Mouse (Mus musculus): Measurements from ENCODE around the gene Cfl1.

Gene Cfl1

DNA sequence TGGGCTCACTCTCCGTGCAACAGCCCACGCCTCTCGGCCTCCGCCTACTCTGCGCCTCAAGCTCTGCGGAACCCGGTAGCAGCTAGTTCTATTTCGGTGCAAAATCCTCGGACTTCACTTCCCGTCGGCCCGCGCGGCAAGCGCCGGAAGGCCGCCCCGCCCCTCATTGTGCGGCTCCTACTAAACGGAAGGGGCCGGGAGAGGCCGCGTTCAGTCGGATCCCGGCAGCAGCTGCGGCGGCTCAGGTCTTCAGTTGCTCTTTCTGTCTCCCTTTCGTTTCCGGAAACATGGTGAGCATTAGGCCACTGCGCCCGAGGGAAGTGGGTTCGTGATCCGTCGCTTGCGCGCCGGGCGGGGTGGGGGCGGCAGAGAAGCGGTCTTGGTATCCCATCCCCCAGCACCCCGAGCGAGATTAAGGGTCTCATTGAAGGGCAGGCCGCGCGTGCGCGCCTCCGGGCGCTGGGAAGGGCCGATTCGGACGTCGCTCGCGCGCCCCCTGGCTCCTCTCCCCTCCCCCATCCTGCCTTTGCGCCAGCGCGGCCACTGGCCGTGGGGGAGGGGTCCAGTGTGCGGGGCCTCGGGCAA, at the start of gene Cfl1:
TSS of gene Cfl1 (plus strand) at position 143 of the 585 bp plus-strand sequence.
- DNase-seq, result peak; percentile 94

DNA sequence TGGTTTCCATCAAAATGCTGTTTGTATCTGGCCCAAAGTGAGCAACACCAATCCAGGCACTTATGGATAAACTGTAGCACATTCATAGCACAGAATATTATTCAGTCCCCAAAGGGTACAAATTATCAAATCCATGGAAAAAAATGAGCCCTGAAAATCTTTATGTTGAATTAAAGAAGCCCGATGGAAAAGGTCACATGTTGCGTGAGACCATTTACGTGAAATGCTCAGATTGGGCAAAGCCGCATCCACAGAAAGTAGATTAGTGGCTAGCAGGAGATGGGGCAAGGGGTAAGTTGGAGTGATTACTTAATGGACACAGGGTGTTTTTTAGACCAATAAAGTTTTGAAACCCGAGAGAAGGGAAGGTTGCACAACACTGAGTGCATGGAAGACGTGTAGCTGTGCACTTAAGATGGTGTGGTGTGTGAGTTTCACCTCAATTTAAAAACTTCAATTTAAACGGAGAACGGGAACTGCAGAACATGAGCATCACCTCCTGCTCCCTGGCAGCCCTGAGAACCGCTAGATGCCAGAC, 45.8 kb upstream of the Cfl1 start:
- no peak for DNase-seq

DNA sequence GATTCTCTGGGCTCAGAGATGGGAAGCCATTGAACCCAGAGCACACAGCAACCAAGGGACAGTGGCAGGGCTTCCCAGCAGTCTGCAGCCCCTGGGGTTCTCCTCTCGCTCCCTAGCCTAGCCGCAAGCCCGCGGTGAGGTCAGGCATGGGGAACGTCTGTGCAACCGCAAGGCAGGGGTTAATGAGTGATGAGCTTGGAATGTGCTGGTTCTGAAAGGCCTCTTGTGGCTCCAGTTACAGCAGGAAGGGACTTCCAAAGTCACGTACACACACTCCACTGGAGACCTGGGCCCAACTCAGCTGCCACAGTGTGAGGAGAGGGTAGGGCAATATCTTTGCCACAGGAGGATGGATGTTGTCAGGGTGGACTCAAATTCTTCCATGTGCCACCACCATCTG, 45.3 kb upstream of the Cfl1 start:
- DNase-seq, result no peak

DNA sequence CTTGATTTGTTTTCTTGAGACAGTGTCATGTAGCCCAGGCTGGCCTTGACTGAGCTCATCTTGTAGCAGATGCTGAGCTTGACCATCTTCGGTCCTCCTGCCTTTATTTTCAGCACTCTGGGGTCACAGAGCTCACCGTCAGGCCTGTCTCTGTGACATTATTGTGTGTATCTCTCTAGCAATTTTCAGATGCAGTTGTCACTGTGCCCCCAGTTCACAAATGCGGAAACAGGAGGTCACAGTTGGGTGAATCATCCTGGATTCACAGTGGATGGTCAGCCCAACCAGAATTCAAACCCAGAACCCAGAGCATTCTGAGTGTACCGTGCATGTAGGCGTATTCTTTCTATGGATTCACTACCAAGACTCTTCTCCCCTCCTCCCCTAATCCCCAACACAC, 44.5 kb upstream of the Cfl1 start:
- no peak for DNase-seq

DNA sequence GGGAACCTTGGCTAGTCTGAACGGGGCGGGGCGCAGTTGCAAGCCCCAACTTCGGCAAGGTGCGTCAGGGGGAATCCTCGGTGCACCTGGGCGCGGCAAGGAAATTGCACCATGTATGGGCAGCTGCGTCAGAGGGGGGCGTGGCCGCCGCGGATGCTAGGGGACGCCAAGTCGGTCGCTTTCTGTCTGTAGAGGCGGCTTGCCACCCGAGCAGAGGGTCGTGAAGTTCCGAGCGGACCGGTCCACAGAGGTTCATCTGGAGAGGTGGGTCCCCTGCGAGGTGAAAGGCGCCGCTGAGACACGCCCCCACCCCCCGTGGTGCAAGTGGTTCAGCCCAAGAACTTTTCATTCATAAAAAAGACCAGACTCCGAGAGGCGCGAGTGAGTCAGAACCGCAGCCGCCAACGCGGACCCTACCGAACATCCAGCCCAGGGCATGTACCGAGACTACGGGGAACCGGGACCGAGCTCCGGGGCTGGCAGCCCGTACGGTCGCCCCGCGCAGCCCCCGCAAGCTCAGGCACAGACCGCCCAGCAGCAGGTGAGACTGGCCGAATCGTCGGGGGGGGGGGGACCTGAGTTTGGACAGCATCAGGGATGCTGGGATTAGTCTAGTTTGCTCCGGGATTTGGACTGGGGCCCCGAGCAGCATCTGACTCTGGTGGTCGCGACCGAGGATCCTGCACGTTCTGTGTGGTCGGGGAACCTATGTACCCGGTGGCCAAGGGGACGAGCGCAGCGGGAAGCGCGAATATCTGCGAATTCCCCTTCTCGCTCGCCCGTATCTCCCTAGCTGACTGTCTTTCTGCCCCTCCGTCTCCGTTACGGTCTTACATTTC, 42.5 kb upstream of the Cfl1 start, which contains the start of gene Fosl1:
TSS of gene Fosl1 (plus strand) at position 33 of the 839 bp plus-strand sequence.
- DNase-seq, result no peak

DNA sequence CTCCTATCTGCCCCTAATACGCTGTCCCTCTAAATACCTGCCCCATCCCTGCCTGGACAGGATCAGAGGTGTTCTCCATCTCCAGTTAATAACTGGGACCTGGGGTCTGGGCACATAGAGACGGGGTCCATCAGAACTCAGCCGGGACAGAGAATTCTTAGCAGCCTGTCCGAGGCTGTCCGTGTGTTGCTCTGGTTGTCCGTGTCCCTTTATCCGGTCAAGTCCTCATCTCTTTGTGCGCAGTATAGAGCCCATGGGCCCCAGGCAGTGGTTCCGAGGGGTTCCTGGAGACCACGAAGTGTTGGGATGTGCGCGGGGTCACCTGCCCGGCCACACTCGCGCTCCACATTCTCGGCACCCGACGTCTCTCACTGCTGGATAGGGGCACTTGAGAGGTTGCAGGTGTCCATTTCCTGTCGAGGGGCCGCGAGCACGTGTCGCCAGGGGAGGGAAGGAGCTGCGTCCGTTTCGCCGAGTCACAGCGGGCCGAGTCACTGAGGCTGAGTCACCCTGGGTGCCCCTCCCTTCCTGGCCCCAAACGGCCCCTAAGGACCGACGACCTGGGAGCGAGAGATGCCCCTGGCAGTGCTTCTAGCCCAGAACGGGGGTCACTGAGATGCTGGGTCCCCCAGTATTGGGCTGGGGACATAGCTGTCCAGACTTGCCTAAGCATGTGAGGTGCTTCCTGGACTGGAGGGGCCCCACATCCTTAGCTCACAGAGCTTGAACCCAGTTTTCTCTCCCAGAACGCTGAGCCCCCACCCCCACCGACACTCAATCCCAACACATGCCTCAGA, 41.7 kb upstream of the Cfl1 start:
- no peak for DNase-seq

DNA sequence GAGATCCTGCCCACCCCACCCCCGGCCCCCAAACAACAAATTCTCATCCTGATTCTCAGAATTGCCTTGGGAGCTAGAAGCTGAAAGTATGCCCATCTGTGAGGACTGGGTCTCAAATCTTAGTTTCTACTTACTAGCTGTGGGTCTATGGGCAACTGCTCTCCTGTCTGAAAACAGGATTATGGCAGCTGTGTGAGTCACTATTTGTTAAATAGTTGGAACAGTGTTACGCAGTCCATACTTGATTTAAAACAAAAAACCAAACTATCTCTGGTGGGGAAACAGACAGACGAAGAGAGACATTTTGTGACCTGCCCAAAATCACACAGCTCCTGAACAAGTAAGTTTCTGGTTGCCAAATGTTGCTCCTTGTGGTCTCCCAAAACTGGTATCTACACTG, 40.6 kb upstream of the Cfl1 start:
- DNase-seq, result no peak

DNA sequence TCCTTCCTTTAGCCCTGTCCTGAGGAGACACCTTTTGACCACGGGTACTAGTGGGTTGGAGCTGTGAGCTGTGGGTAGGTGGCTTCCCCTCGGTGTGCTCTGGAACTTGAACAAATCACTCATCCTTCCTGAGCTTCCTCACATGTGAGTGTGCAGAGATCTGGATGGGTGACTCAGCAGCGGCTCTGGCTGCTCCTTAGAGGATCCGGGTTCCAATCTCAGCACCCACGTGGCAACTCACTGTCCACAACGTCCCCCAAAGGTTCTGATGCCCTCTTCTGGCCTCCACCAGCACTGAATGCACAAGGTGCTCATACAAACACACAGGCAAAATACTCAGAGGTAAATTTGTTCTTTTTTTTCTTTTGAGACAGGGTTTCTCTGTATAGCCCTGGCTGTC, 38.5 kb upstream of the Cfl1 start:
- DNase-seq, result no peak

DNA sequence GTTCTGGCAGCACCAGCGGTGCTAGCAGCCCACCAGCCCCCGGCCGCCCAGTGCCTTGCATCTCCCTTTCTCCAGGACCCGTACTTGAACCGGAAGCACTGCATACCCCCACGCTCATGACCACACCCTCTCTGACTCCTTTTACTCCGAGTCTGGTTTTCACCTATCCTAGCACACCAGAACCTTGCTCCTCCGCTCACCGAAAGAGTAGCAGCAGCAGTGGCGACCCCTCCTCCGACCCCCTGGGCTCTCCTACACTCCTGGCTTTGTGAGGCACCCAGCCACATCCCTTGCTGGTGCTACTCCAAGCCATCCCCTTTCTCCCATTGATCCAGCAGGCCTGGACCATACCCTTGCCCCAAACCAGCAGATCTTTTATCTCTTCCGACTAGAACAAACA, 35.2 kb upstream of the Cfl1 start:
- peak; percentile 48 for DNase-seq

DNA sequence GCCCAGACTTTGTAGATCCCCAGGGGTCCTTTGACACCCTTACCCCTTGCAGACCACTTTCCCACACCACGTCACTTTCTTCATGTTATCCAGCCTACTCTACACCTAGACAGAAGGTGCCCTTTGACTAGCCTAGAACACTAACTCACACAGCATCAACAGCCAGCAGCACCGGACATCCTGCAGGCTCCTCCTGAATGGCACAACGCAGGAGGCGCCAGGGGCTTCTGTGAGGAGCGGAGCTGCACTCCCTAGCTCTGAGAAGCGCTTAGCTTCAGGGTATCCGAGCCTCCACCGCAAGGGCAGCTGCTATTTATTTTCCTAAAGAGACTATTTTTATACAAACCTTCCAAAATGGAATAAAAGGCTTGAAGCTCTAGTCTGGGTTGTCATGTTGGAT, 34.7 kb upstream of the Cfl1 start:
- DNase-seq, result no peak

DNA sequence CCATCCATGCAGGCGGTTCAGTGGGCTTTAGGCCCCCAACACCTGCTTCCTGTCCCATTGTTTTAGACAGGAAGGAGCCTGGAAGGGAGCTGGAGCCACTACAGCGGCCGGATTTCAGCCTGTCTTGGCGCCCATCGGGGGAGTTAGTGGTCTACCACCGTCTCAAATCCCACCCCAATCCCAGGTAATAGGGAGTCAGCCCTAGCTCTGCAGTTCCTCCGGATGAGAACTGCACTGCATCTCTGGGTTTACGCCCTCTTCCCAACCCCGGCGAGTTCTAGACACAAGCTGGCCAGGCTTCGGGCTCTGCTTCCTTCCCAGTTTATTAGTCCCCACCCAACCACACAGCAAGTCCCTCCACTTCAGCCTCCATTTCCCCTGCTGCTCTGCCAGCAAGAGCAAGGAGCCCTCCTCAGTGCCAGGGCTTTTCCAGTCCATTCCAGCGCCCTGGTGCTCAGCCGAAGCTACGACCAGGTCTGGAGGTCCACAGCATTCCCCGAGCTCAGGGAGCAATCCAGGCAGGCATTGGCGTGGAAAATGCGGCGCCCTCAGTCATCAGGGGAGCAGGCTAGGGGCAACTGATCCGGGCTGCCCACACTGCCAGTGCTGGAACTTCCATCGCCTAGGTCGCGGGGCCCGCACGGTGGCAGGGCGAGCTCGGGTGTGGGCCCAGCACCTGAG, 33.9 kb upstream of the Cfl1 start:
- no peak for DNase-seq

DNA sequence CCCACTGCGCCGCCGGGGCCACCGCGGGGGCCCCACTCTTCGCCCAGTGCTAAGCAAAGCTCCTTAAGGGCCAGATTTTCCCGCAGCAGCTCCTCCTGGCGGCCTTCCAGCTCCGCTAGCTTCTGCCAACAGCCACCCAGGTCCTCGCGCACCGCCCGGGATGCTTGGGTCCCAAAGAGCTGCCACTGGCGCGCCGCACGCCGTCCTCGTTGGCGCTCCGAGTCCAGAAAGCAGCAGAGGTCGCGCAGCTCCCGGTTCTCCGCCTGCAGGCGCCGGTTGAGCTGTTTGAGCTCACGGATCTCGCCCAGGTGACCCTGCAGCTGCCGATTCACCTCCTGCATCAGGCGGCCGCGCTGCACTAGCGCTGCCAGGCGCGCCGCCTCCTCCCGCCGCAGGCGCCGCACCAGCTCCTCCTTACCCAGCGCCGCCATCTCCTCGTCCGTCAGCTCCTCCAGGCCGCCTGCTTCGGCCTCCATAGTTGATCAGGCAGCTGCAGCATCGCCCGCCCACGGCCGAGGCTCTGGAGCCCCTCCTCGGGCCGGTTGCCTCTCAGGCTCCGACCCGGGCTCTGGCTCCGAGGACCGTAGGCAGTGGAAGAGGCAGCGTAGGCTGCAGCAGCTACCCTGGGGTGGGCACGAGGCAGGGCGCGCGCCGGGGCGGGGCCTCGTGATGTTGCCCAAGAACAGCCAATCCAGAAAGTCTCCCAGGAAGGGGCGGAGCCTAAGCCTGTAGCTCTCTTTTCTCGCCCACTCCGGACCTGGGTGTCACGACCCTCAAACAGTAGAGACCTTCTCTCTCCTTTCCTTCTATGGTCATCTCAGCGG, 33.1 kb upstream of the Cfl1 start:
- DNase-seq, result peak; percentile 98

DNA sequence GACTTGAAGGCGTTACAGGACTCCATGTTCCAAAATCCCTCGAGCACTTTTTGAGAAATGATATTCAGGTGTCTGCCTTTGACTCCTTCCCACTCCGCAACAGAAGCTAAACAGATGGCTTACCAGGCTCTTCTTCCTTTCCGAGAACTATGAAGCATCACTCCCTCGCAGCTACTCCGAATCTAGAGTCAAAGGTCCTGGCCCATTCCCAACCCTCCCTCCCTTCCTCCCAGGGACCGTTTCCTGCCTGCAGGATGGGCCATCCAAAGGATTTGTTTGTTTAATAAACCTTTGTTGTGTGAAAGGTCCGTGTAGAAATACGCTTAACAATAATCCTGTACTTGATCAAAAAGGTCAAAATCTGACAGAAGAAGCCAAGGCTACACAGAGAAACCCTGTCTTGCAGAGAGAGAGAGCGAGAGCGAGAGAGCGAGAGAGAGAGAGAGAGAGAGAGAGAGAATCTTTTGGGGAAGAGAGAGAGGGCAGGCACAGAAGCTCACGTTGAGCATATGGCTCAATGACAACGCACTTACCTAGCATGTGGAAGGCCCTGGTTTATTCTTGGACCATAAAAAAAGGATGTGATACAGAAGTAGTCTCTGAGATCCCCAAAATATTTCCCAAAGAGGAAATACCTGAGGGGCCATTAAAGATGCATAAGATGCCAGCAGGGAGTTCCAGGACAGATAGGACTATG, 32.4 kb upstream of the Cfl1 start, which contains the start of gene Ccdc85b:
TSS of gene Ccdc85b (minus strand) at position 149 of the 697 bp plus-strand sequence.
- peak; percentile 57 for DNase-seq

DNA sequence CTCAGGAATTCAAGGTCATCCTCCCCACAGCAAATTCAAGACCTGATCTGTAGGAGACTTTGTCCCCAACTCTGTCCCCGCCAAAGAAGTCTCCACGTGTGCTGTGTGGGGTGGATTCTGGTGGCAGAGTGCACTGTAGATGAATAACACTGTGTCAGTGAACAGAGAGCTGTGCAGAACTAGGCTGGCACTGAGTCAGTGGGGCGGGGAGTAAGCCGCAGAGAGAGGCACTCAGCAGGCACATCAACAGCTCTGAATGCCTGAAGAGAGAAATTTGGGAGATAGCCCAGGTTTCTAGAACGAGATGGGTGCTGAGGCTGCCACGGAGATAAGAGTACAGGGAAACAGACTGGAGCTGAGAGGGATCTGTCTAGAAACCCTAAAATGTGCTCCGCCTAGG, 31.2 kb upstream of the Cfl1 start:
- DNase-seq, result peak; percentile 60

DNA sequence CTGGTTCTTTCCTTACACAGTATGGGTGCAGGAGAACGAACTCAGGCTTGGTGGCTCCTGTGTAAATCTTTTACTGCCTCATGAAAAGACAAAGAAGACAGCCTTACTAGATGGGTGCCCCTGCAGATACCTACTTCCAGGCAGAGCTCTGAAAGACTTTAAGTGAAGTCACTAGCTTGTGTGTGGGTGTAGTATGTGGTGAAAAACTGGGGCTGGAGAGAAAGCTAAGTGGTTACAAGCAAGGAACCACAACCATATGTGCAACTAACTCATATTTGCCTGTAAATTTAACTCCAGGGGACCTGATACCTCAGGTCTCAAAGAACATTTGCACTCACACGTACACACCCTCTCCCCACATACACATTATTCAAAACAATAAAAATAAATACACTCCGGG, 30.4 kb upstream of the Cfl1 start:
- DNase-seq, result no peak

DNA sequence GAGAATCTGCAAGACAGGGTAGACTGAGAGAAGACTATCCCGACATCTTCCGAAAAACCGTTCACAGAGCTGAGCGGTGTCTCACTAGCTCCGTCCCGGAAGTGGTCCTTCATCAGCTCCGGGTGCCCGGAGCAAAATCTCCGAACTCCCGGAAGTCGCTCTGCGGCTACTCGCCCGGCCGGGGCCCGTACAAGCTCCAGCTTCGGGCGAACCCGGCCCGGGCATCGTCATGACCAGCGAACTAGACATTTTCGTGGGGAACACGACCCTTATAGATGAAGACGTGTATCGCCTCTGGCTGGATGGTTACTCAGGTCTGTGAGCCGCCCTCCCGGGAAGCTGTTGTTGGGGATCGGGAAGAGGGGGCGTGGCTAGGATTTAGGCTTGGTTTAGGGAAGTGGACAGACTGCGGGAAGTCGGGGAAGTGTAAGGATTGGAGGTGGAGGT, 29.8 kb upstream of the Cfl1 start, which contains the start of gene Fibp:
TSS of gene Fibp (plus strand) at position 151 of the 447 bp plus-strand sequence.
- peak; percentile 86 for DNase-seq

DNA sequence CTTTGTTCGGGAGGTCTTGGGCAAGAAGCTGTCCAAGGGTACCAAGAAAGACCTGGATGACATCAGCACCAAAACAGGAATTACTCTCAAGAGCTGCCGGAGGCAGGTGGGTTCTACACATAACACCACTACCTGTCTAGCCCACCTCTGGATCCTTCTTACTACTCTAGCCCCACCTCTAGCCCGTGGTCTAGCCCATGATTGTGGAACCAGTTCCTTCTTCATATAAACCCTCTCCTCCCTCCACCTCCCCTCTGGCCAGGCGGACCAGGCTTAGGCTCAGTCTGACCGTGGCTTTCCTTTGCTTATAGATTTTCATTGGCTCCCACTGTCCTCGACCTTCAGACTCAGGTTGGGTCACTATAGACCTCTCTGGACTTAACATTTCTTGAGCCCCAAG, 28.8 kb upstream of the Cfl1 start:
- no peak for DNase-seq

DNA sequence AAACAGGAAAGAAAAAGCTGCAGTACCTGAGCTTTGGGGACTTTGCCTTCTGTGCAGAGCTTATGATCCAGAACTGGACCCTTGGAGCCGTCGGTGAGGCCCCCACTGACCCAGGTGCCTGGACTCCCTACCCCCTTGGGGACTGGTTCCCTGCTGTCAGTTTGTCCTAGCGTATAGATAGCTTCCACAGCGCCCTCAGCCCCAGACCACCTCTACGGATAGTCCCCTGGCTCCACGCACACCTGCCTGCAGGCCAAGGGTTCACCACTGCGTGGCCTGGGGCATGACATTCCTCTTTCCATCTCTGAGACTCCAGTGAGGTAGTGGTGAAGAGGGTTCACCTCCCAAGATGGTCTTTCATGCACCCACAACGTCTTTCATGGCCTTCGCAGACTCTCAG, 27.0 kb upstream of the Cfl1 start:
- no peak for DNase-seq

DNA sequence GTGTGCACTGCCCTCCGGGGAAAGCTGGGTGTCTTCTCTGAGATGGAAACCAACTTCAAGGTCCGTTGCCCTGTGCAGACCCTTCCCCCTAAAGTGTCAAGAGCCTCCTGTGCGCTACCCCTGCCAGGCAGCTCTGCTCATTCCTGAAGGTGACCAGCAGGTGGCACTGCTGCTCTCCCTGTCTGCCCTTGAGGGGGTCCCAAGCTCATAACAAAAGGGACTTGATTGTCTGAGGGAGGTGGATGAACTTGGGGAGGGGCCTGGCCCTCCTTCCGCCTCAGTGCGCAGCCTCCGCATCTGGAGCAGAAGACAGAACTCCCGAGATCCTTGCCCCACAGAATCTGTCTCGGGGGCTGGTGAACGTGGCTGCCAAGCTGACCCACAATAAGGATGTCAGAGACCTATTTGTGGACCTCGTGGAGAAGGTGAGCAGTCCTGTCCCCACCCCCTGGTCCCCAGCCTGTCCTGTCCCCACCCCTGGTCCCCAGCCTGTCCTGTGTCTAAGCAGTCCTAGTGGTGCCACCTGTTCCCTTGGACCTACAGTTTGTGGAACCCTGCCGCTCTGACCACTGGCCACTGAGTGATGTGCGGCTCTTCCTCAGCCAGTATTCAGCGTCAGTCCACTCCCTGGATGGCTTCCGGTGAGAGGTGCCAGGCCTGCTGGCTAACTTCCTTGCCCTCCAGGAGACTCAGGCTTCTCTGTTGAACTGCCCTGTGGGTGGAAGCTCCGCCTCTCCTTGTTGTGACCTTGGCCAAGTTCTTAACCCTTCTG, 26.3 kb upstream of the Cfl1 start:
- DNase-seq, result peak; percentile 74

DNA sequence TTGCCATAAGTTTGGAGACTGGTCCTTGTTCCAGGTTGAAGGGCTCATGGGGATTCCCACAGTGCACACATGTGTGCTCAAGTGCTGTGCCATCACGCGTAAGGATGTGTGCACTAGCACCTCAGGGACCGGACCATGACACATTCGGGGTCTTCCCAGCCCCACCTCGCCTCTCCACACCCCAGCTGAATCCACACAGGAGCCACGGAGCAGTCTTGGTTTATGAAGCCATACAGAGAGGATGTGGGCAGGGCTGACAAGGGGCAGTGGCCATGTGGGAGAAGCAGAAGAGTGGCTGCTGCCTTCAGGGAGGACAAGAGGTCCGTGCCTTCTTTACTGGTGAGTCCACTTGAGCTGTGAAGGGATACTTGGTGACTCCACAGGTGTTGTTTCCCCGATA, 25.2 kb upstream of the Cfl1 start:
- no peak for DNase-seq

All from cerebellum, adult 9-10 months (tissue).